Mouse (Mus musculus): ENCODE data around the gene Etv6.

DNA sequence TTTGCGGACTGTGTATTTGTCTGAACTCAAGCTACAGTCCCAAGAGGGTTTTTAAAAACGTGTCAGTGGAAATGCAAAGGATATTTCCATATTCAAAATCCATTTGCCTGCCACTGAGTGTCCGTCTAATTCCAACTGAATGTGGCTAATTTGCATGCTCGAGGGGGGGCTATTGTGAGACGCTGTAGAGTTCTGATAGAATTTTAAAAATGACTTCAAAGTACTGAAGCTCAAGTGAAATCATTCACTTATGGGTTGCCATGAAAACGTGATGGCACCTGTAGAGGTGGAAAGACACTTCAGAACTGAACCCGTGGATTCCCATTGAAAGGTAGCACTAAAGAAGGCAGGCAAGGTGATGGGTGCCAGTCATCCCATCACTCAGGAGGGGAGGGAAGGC, 3.0 kb upstream of the Etv6 start:
- TF ChIP-seq CTCF (IDR thresholded peaks at IDR 0.05; ENCODE audit: low read depth) (no peak), EP300 (IDR thresholded peaks at IDR 0.05; ENCODE audit: low read depth) (no peak)
